Mouse (Mus musculus): ENCODE results near the gene Eif3c.

Eif3c gene

DNA sequence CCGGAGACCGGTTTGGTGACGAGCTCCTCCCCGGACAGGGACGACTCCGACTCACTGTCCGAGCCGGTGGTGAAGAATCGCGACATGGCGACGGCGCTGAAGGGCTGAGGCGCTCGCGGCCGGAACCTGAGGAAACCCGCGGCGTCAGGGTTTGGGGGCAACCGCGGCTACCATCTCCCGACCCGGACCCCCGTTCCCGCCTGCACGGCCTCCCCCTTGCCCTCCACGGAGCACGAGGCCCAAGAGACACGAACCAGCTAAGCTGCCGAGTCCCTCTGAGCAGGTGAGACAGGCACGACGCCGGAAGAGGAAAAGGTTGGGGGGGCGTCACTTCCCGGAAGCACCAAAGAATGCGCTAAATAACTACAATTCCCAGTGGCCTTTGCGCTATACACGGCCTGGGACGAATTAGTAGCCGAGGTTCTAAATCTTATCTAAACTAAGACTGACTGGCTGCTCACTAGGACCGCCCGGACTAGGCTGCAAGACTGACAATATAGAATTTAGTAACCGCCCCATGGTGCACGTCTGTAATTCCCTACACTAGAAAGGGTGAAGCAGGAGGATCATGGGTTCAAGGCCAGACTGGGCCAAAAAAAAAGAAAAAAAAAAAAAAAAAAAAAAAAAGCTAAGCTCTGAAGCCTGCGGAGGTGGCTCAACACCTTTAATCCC lies at the start of gene Eif3c:
Eif3c (minus strand) TSS at position 318 of the 672 bp plus-strand sequence.
- peak; percentile 82 to 91 for DNase-seq (ENCODE audit: low spot score in 2 of 2)

GRCm38 (mm10) chr7:126612736-126613135 lies 46.5 kb upstream of the Eif3c start:
- DNase-seq (ENCODE audit: low spot score in 2 of 2) = no peak

- no peak for DNase-seq (ENCODE audit: low spot score in 2 of 2)
These were observed 41.6 kb upstream of the Eif3c start for GRCm38 (mm10) chr7:126607796-126608195.

DNA sequence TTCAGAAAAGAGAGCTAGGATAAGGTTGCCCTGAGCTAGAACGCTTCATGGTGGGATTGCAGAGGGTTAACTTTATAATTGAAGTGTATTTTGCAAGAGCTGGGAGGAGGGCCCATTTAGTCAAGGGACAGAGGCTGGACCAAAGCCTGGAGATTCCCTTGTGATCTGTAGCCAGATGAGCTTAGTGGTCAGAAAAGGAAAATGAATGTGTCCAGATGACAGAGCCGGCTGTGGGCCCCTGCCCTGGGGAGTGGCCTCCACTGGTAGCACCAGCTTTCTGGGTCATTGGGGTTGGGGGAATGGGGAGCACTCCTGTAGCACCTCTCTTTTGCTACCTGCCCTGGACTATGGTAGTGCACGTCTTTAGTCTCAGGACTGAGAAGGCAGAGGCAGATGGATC lies 40.9 kb upstream of the Eif3c start:
- DNase-seq (ENCODE audit: low spot score in 2 of 2) = no peak

GRCm38 (mm10) chr7:126606611-126607010 lies 40.4 kb upstream of the Eif3c start:
- DNase-seq (ENCODE audit: low spot score in 2 of 2) = no peak

- no peak for DNase-seq (ENCODE audit: low spot score in 2 of 2)
These were observed 36.4 kb upstream of the Eif3c start for GRCm38 (mm10) chr7:126602650-126603049.

DNA sequence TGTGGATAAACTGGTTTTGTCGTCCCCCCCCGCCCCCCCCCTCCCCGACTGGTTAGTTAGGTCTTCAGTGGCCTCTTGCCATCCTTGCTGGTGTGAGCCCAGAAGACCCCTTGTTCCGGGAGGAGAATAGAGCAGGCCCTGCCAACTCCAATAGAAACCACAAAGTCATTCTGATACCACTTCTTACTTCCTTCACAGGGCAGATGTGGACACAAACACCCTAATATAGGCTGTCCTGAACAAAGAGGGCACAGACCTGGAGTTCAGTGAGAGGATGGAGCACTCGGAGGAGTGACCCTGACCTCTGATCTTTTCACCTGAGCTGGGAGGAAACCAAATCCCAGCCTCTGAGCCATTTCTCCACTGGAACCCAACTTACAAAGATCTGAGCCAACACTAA lies 35.7 kb upstream of the Eif3c start:
- no peak for DNase-seq (ENCODE audit: low spot score in 2 of 2)

DNA sequence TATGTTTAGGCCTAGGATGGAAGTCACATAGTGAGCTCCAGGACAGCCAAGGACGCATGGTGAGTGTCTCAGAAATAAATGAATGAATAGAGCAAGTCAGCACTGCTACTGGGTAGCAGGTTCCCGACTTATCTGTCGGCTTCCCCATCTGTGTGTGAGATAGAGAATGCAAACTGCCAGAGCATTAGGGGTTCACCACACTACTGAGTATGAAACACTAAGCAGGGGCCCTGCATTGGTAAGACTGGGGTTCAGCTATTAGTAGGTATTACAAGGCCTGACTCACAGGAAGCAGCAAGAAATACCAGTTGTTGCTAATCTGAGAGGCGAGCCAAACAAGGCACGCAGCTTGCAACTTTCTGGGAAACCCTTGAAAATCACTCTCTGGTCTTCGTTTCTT lies 32.7 kb upstream of the Eif3c start:
- DNase-seq (ENCODE audit: low spot score in 2 of 2) = no peak

DNA sequence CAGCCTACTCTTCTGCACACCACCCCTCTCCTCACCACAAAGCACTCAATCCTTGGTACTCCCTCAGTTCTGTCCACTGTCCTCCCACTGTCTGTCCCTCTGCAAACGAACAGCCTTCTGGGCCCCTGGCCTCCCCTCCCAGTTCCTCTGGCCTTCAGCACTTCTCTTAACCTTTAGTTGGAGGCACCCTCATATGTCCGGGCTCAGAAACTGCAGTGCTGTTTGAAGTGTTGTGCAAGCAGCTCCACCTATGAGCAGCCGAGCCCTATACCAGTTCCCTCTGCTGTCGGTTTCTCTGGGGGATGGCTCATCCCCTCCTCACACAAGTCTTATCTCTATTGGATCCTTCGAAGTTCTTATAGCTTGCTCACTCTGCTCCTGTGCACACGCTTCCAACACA lies 30.2 kb upstream of the Eif3c start:
- no peak for DNase-seq (ENCODE audit: low spot score in 2 of 2)

DNA sequence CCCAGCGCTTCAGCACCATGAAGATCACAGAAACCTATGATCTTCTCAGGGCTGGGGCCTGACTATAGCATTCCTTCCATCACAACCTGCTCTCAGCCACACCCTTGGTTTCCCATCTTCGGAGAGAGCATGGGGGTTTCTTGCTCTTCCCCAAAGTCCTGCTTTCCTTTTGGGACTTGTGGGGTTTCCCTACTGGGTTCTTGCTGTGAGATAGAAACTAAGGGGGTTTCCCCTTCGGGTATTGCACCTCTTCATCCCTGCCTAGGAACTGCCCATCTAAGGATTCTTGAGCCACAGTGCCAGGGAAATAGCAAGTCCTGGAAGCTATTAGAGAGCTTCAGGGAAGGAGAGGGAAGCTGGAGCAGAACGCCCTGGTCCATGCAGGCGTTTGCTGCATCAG lies 29.7 kb upstream of the Eif3c start:
- DNase-seq (ENCODE audit: low spot score in 2 of 2) = no peak

GRCm38 (mm10) chr7:126594862-126595561 lies 28.8 kb upstream of the Eif3c start, which contains the start of gene Il27:
Gene Il27, minus strand, starts transcription at chr7:126594941.
- no peak for DNase-seq (ENCODE audit: low spot score in 2 of 2)

DNA sequence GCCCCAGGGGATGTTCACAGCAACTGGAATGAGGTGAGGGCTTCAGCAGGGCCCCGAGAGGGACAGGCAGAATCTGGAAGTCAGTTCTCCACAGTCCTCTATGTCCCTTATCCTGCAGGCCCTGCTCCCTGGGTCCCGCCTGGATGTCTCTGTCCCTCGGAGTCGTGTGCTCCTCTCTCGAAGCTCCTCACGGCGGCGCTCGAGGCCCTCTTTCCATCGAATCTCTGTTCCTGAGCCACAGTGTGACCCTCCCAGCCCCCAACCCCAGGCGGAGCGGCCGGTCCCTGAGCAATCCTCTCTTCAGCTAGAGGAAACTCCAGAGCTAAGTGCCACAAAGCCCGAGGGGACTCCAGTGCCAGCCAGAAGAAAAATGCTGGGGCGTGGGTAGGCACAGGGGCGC lies 21.6 kb upstream of the Eif3c start:
- no peak for DNase-seq (ENCODE audit: low spot score in 2 of 2)

GRCm38 (mm10) chr7:126586839-126587238 lies 20.6 kb upstream of the Eif3c start:
- DNase-seq (ENCODE audit: low spot score in 2 of 2) = no peak

DNA sequence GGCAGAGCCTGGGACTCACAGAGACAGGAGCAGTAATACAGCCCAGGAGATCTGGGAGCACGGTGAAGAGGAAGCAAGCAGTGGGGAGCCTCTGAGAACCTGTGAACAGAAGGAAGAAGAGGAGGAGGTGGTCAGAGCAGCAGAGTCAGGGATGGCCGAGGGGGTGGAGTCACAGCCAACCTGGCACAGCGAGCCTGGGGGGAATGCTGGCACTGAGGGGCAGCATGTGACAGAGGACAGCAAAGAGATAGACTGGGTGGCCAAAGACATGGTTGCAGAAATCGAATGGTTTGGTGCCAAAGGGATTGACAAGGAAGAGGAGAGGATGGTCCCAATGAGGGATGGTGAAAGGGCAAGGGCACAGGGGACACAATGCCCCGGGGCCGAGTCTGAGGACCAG lies 19.5 kb upstream of the Eif3c start, which contains the start of gene Cln3:
Cln3 (minus strand) TSS at position 101 of the 400 bp plus-strand sequence.
- DNase-seq (ENCODE audit: low spot score in 2 of 2) = no peak

DNA sequence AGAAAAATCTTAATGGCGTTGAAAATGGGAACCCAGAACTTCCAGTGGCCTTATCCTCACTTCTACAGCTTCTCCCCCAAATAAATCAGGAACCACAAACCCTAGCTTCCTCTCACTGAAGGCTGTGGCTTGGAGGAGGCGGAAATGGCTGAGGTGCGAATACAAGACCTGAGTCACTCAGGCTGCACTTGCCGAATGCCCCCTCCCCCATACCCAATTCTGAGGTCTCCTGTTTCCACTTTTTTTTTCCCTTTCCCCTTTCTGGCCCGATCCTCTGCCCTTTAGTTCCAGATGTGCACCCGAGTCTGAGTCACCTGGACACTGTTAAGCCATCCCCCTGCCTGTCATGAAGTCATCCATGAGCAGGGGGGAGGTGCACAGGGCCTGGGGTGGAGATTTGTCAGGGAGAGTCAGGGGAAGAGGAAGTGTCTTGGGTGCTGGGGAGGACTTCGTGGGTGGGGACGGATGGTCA lies 18.3 kb upstream of the Eif3c start, which contains the start of gene Apobr:
Apobr (plus strand) TSS at position 437 of the 472 bp plus-strand sequence.
- no peak for DNase-seq (ENCODE audit: low spot score in 2 of 2)

- no peak for DNase-seq (ENCODE audit: low spot score in 2 of 2)
These were observed 17.6 kb upstream of the Eif3c start for GRCm38 (mm10) chr7:126583761-126584160.

DNA sequence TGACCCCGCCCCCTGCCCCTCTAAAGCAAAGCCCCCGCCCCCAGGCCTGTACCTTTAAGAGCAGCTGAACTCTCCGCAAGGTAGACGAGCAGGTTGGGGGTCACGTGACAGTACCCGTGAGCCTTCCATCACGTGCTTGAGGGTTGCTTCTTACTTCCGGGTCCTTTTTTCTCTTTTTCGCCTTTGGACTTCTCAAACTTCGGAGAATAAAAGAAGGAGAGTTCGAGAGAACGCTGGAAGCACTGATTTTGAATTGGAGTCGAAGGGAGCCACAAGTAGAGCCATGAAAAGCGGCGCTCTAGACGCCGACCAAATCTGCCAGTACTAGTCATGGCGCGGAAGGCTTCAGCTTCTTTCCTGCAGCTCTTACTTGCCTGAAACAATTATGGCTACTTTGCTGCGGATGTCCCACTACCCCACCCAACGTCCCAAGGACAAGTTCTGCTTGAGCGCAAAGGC lies 17.1 kb upstream of the Eif3c start:
- peak; percentile 82 to 83 for DNase-seq (ENCODE audit: low spot score in 2 of 2)

- no peak for DNase-seq (ENCODE audit: low spot score in 2 of 2)
These were observed 16.5 kb upstream of the Eif3c start for GRCm38 (mm10) chr7:126582759-126583158.

DNA sequence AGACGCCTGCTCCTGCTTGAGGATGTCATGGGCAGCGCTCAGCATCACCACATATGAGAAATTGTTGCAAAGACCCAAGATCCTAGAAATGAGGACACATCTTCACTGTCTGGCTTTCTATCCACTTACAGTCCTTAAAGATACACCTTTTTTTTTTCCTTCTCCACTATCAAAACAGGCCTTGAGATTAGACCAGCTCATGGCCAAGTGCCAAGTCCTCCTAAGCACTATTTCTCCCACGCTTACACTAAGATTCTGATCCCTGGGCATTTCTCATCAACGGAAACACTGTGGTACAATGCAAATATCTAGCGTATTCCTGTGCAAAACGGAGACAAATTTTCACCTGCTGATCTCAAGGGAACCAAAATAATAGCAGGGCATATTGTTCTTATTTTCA lies 15.4 kb upstream of the Eif3c start:
- DNase-seq (ENCODE audit: low spot score in 2 of 2) = no peak

DNA sequence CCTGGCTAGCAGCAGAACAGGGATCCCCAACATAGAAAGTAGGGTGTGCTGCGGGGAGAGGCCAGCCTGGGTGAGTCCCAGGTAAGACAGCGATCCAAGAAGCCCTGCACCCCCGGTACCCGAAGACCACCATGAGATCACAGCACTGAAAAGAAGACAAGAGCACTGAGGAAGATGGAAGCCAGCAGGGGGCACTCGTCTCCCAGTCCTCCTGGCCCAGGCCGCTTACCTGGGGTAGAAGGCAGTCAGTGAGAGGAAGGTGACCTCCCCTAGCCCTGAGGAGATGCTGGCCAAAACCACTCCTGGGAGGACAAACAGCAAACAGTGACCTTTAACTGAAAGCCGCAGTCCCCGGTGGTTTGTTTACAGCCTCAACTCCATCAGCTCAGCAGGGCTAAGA lies 13.0 kb upstream of the Eif3c start:
- no peak for DNase-seq (ENCODE audit: low spot score in 2 of 2)

GRCm38 (mm10) chr7:126576946-126577345 lies 10.7 kb upstream of the Eif3c start:
- no peak for DNase-seq (ENCODE audit: low spot score in 2 of 2)

DNA sequence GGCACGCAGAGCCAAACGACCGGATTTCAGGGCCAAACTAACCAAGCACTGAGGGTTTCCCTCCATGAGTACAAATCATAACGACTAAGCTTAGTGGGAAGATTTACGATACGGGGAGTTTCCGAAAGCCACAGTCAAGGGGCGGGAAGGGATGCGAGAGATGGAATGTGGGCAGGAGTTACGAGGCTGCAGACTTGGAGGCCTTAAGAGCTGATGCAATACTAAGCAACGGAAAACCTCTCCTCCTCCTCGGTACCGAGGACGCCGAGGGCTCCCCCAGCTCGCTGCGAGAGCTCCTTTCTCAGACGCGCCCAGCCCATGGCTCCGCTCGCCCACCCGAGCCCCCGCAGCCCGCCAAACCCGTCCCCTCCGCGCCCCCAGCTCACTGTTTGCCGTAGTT lies 518 bp downstream of the Eif3c start:
- DNase-seq (ENCODE audit: low spot score in 2 of 2) = no peak

GRCm38 (mm10) chr7:126556635-126557034 lies 9.6 kb downstream of the Eif3c start:
- no peak for DNase-seq (ENCODE audit: low spot score in 2 of 2)
